Mouse (Mus musculus): ENCODE measurements at regions not wholly inside any gene's neighbourhood (a gene's known extent, or its start where the extent isn't known, plus 50 kb on each side); places are given as distances from the start of the nearest gene placed in this dataset.

- Histone ChIP-seq H3K36me3 (replicated peaks in 1 of 2; ENCODE audit: control insufficient read depth in 1 of 2, insufficient read depth in 1 of 2, low read length in 1 of 2) (no peaks in the 10 kb centered on the region), H3K27ac (ENCODE audit: insufficient read depth, low read depth) (no peak overlapping the region), H3K9ac (ENCODE audit: insufficient read depth, low read depth) (no peak overlapping the region), H3K4me2 (ENCODE audit: insufficient read depth, low read depth, poor library complexity, severe bottlenecking) (no peak overlapping the region), H3K4me1 (ENCODE audit: control insufficient read depth in 1 of 2, insufficient read depth in 2 of 2) (no peaks in the 10 kb centered on the region), H3K27me3 (replicated peaks) (no peaks in the 10 kb centered on the region), H3K9me3 (replicated peaks; ENCODE audit: low read length) (no peaks in the 10 kb centered on the region), H3K79me2 (replicated peaks; ENCODE audit: control insufficient read depth, extremely low read depth, insufficient read depth, poor library complexity, severe bottlenecking) (no peaks in the 10 kb centered on the region), H3K4me3 (replicated peaks in 1 of 3; ENCODE audit: low read depth in 2 of 3, low read length in 2 of 3, poor library complexity in 1 of 3) (no peak overlapping the region)
- in situ Hi-C loops (cut with MboI; ENCODE audit: low pct_ligation_motif_present, low pct_unique_long_range_greater_than_20kb, low sequenced_read_pairs) = no loop called here
- dilution Hi-C loops (cut with MboI; ENCODE audit: extremely low pct_ligation_motif_present, extremely low pct_unique_long_range_greater_than_20kb, low sequenced_read_pairs) = no loop called here
- TF ChIP-seq IRF4 (IDR thresholded peaks at IDR 0.05; ENCODE audit: low read depth, low read length) = no peak
- no peak for TF ChIP-seq ZC3H11A (IDR thresholded peaks at IDR 0.05; ENCODE audit: low read depth, low read length)
- no peak for TF ChIP-seq CTCF (conservative IDR thresholded peaks at IDR 0.05 in 1 of 2, IDR thresholded peaks at IDR 0.05 in 1 of 2; ENCODE audit: low read depth in 2 of 2, low read length in 2 of 2)
- TF ChIP-seq POLR2AphosphoS2 (IDR thresholded peaks at IDR 0.05; ENCODE audit: low read depth, low read length) = no peak
- TF ChIP-seq TBP (conservative IDR thresholded peaks at IDR 0.05; ENCODE audit: low read depth, low read length) = no peak
- no peak for TF ChIP-seq E2F4 (IDR thresholded peaks at IDR 0.05; ENCODE audit: insufficient replicate concordance, low read depth, low read length)
- no peak for DNase-seq (ENCODE audit: extremely low read depth)
These were observed 218.0 kb upstream of the Nr5a2 start for GRCm38 (mm10) chr1:137178231-137178630.

- H3K27me3 ChIP-seq (replicated peaks) = no peaks in the 10 kb centered on the region
- TF ChIP-seq NRF1 (IDR thresholded peaks at IDR 0.05; ENCODE audit: low read depth, low read length) (no peak), ZMIZ1 (IDR thresholded peaks at IDR 0.05; ENCODE audit: low read depth, low read length) (no peak), GABPA (IDR thresholded peaks at IDR 0.05; ENCODE audit: insufficient replicate concordance, low read depth, low read length) (no peak), KAT2A (IDR thresholded peaks at IDR 0.05; ENCODE audit: insufficient replicate concordance, low read length) (no peak), RCOR1 (conservative IDR thresholded peaks at IDR 0.05; ENCODE audit: low read depth, low read length) (no peak), CHD2 (IDR thresholded peaks at IDR 0.05; ENCODE audit: low read length) (no peak), NELFE (IDR thresholded peaks at IDR 0.05; ENCODE audit: low read depth, low read length) (no peak), ZKSCAN1 (IDR thresholded peaks at IDR 0.05; ENCODE audit: borderline replicate concordance, low read depth, low read length) (no peak), TCF12 (IDR thresholded peaks at IDR 0.05; ENCODE audit: low read depth, low read length) (no peak), JUN (IDR thresholded peaks at IDR 0.05; ENCODE audit: insufficient read depth, low read depth, low read length) (no peak)
- H3K4me1 ChIP-seq (ENCODE audit: control insufficient read depth in 1 of 2, insufficient read depth in 2 of 2) = no peaks in the 10 kb centered on the region
- no peak for DNase-seq (ENCODE audit: extremely low read depth)
- dilution Hi-C loops (cut with MboI; ENCODE audit: extremely low pct_ligation_motif_present, extremely low pct_unique_long_range_greater_than_20kb, low sequenced_read_pairs) = no loop called here
- in situ Hi-C loops (cut with MboI; ENCODE audit: low pct_ligation_motif_present, low pct_unique_long_range_greater_than_20kb, low sequenced_read_pairs) = no loop called here
- no peak overlapping the region for H3K4me2 ChIP-seq (ENCODE audit: insufficient read depth, low read depth, poor library complexity, severe bottlenecking)
- H3K9me3 ChIP-seq (replicated peaks; ENCODE audit: low read length) = no peaks in the 10 kb centered on the region
- no peaks in the 10 kb centered on the region for H3K79me2 ChIP-seq (replicated peaks; ENCODE audit: control insufficient read depth, extremely low read depth, insufficient read depth, poor library complexity, severe bottlenecking)
- H3K9ac ChIP-seq (ENCODE audit: insufficient read depth, low read depth) = no peak overlapping the region
- H3K27ac ChIP-seq (ENCODE audit: insufficient read depth, low read depth) = no peak overlapping the region
- H3K36me3 ChIP-seq (replicated peaks in 1 of 2; ENCODE audit: control insufficient read depth in 1 of 2, insufficient read depth in 1 of 2, low read length in 1 of 2) = no peaks in the 10 kb centered on the region
- no peak overlapping the region for H3K4me3 ChIP-seq (replicated peaks in 1 of 3; ENCODE audit: low read depth in 2 of 3, low read length in 2 of 3, poor library complexity in 1 of 3)
These were observed 216.4 kb upstream of the Nr5a2 start for GRCm38 (mm10) chr1:137176696-137177095.
